Mouse (Mus musculus): ENCODE data around the gene Ctnnbl1. TPM values are rescaled to one million over a fixed set of nuclear protein-coding genes. Genes with fewer than 3 reads are reported as not detected.

Ctnnbl1 gene
- polyA plus RNA-seq, 1 experiment from 2014 or later: 88.6 TPM

DNA sequence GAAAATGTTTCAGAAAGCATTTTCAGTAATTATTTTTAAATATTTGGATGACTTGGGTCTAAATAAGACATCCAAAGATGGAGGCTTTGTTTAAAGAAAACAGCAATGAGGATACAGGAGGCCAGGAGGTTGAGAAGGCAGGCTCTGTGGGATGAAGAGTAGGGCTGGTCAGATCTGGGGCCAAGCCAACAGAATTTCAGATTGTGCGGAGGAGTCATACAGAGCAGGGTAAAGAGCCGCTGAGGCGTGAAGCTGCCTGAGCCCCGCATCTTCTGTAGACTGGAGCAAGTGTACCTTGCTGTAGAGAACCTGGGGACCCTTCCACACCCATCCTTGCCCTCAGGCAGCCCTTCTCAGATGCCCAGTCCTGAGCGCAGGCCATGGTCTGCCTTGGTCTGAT lies 65.5 kb downstream of the Ctnnbl1 start:
- H3K4me2 ChIP-seq (ENCODE audit: low read depth, severe bottlenecking): no peak overlapping the region
- no peak overlapping the region; the same call in 1 of the 2 replicates for H3K27ac ChIP-seq (replicated peaks; ENCODE audit: low read depth, low read length)
- ATAC-seq (ENCODE audit: insufficient number of reproducible peaks, low FRiP score, low TSS enrichment, low read depth) (no peak), DNase-seq (ENCODE audit: low spot score) (no peak)
- no peaks in the 10 kb centered on the region for H3K9me3 ChIP-seq (ENCODE audit: control insufficient read depth, low read length)
- H3K27me3 ChIP-seq (ENCODE audit: control insufficient read depth, insufficient read depth, low read length): no peaks in the 10 kb centered on the region
- 93% methylated on average over 5 of the region's 5 CpGs for WGBS
- peaks cover 25% of the 10 kb centered on the region for H3K4me1 ChIP-seq (ENCODE audit: control insufficient read depth, insufficient read depth, low read length)
- no peaks in the 10 kb centered on the region for H3K36me3 ChIP-seq (ENCODE audit: control insufficient read depth, insufficient read depth, low read length)
- H3K9ac ChIP-seq (ENCODE audit: low read length): no peak overlapping the region
- no peak overlapping the region for H3K4me3 ChIP-seq (ENCODE audit: low read depth, low read length)

GRCm38 (mm10) chr2:157804388-157804787 lies 67.2 kb downstream of the Ctnnbl1 start:
- ATAC-seq (ENCODE audit: insufficient number of reproducible peaks, low FRiP score, low TSS enrichment, low read depth) (no peak), DNase-seq (ENCODE audit: low spot score) (no peak)
- H3K4me3 ChIP-seq (ENCODE audit: low read depth, low read length): no peak overlapping the region
- H3K9ac ChIP-seq (ENCODE audit: low read length): no peak overlapping the region
- no peak overlapping the region for H3K4me2 ChIP-seq (ENCODE audit: low read depth, severe bottlenecking)
- H3K27me3 ChIP-seq (ENCODE audit: control insufficient read depth, insufficient read depth, low read length): no peaks in the 10 kb centered on the region
- H3K9me3 ChIP-seq (ENCODE audit: control insufficient read depth, low read length): no peaks in the 10 kb centered on the region
- 75% methylated on average over 3 of the region's 3 CpGs for WGBS
- peaks cover 30% of the 10 kb centered on the region for H3K4me1 ChIP-seq (ENCODE audit: control insufficient read depth, insufficient read depth, low read length)
- no peaks in the 10 kb centered on the region for H3K36me3 ChIP-seq (ENCODE audit: control insufficient read depth, insufficient read depth, low read length)
- H3K27ac ChIP-seq (replicated peaks; ENCODE audit: low read depth, low read length): no peak overlapping the region

DNA sequence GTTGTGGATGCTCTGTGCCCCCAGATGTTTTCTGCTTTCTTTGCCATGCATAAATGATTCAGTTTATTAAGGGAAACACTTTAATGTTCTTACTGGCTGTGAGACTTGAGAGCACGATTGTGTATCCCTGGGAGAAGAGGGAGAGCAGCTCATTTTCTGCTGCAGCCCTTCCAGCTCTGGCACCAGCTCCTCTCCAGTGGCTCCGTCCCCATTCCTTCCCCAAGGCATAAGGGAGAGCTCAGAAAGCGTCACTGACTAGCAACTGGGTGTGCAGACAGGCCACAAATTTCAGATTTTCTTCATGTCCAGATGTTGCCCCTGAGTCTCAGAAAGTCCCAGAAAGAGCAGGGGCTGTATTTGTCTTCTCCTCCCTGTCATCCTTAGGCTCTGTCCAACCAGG lies 67.9 kb downstream of the Ctnnbl1 start:
- DNase-seq (ENCODE audit: low spot score) (no peak), ATAC-seq (ENCODE audit: insufficient number of reproducible peaks, low FRiP score, low TSS enrichment, low read depth) (no peak)
- 51% methylated on average over 3 of the region's 3 CpGs for WGBS
- Histone ChIP-seq H3K4me2 (ENCODE audit: low read depth, severe bottlenecking) (no peak overlapping the region), H3K4me1 (ENCODE audit: control insufficient read depth, insufficient read depth, low read length) (peaks cover 30% of the 10 kb centered on the region), H3K4me3 (ENCODE audit: low read depth, low read length) (no peak overlapping the region), H3K27me3 (ENCODE audit: control insufficient read depth, insufficient read depth, low read length) (no peaks in the 10 kb centered on the region), H3K9me3 (ENCODE audit: control insufficient read depth, low read length) (no peaks in the 10 kb centered on the region), H3K27ac (replicated peaks; ENCODE audit: low read depth, low read length) (no peak overlapping the region), H3K36me3 (ENCODE audit: control insufficient read depth, insufficient read depth, low read length) (no peaks in the 10 kb centered on the region), H3K9ac (ENCODE audit: low read length) (no peak overlapping the region; the same call in 1 of the 2 replicates)

GRCm38 (mm10) chr2:157807076-157807475 lies 69.9 kb downstream of the Ctnnbl1 start:
- H3K27ac ChIP-seq (replicated peaks; ENCODE audit: low read depth, low read length): no peak overlapping the region
- no peaks in the 10 kb centered on the region for H3K36me3 ChIP-seq (ENCODE audit: control insufficient read depth, insufficient read depth, low read length)
- no peak overlapping the region for H3K4me3 ChIP-seq (ENCODE audit: low read depth, low read length)
- ATAC-seq (ENCODE audit: insufficient number of reproducible peaks, low FRiP score, low TSS enrichment, low read depth): no peak
- no peak overlapping the region for H3K9ac ChIP-seq (ENCODE audit: low read length)
- 86% methylated on average over 4 of the region's 4 CpGs for WGBS
- no peak overlapping the region for H3K4me2 ChIP-seq (ENCODE audit: low read depth, severe bottlenecking)
- no peaks in the 10 kb centered on the region for H3K27me3 ChIP-seq (ENCODE audit: control insufficient read depth, insufficient read depth, low read length)
- H3K4me1 ChIP-seq (ENCODE audit: control insufficient read depth, insufficient read depth, low read length): peaks cover 14% of the 10 kb centered on the region
- no peak for DNase-seq (ENCODE audit: low spot score)
- H3K9me3 ChIP-seq (ENCODE audit: control insufficient read depth, low read length): no peaks in the 10 kb centered on the region

DNA sequence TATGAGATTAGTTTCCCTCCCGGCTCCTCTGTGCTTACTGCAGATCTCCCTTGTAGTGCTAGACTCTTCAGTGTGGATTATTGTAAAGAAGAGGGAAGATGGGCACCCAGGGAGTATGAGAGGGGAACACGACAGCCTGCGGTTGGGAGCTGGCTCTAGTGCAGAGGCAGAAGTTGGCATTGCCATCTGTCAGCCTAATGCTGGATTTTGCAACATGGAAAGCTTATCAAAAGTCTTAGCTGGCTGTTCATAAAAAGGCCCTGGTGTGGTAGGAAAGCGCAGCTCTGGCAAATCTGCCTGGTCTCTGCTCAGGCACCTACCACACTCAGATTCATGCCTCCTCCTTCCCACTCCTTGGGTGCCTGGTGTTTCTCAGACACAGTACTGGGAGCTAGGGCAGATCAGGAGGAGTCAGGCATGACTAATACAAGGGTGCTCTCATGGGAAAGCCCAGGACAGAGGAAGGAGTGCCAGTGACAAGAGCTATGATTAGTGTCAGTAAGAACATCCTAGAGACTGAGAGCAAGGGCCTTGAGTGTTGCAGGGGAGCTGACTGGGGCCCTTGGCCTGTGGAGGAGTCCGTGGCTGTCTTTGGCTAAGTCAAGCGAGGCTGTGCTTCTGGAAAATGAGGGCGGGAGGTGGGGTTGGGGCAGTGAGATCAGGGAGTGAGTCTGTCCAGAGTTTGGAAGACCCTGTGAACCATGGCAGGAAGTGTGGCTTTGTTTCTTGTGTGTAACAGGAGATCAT lies 70.6 kb downstream of the Ctnnbl1 start:
- H3K4me2 ChIP-seq (ENCODE audit: low read depth, severe bottlenecking): no peak overlapping the region
- H3K27ac ChIP-seq (replicated peaks; ENCODE audit: low read depth, low read length): no peak overlapping the region
- no peak overlapping the region for H3K9ac ChIP-seq (ENCODE audit: low read length)
- no peaks in the 10 kb centered on the region for H3K9me3 ChIP-seq (ENCODE audit: control insufficient read depth, low read length)
- no peaks in the 10 kb centered on the region for H3K27me3 ChIP-seq (ENCODE audit: control insufficient read depth, insufficient read depth, low read length)
- peaks cover 3% of the 10 kb centered on the region; the same call in 1 of the 2 replicates for H3K36me3 ChIP-seq (ENCODE audit: control insufficient read depth, insufficient read depth, low read length)
- WGBS: 80% methylated on average over 7 of the region's 7 CpGs
- peaks cover 11% of the 10 kb centered on the region; the same call in 1 of the 2 replicates for H3K4me1 ChIP-seq (ENCODE audit: control insufficient read depth, insufficient read depth, low read length)
- ATAC-seq (ENCODE audit: insufficient number of reproducible peaks, low FRiP score, low TSS enrichment, low read depth) (no peak), DNase-seq (ENCODE audit: low spot score) (no peak)
- H3K4me3 ChIP-seq (ENCODE audit: low read depth, low read length): no peak overlapping the region

GRCm38 (mm10) chr2:157808368-157808923 lies 71.2 kb downstream of the Ctnnbl1 start:
- Histone ChIP-seq H3K9me3 (ENCODE audit: control insufficient read depth, low read length) (no peaks in the 10 kb centered on the region), H3K27me3 (ENCODE audit: control insufficient read depth, insufficient read depth, low read length) (no peaks in the 10 kb centered on the region), H3K36me3 (ENCODE audit: control insufficient read depth, insufficient read depth, low read length) (peaks cover 3% of the 10 kb centered on the region; the same call in 1 of the 2 replicates), H3K4me3 (ENCODE audit: low read depth, low read length) (no peak overlapping the region), H3K9ac (ENCODE audit: low read length) (no peak overlapping the region), H3K4me1 (ENCODE audit: control insufficient read depth, insufficient read depth, low read length) (peaks cover 11% of the 10 kb centered on the region; the same call in 1 of the 2 replicates), H3K27ac (replicated peaks; ENCODE audit: low read depth, low read length) (no peak overlapping the region), H3K4me2 (ENCODE audit: low read depth, severe bottlenecking) (no peak overlapping the region)
- no peak for ATAC-seq (ENCODE audit: insufficient number of reproducible peaks, low FRiP score, low TSS enrichment, low read depth)
- DNase-seq (ENCODE audit: low spot score): no peak
- 82% methylated on average over 7 of the region's 7 CpGs for WGBS

- 82% methylated on average over 6 of the region's 6 CpGs for WGBS
- peaks cover 11% of the 10 kb centered on the region; the same call in 1 of the 2 replicates for H3K4me1 ChIP-seq (ENCODE audit: control insufficient read depth, insufficient read depth, low read length)
- H3K27me3 ChIP-seq (ENCODE audit: control insufficient read depth, insufficient read depth, low read length): no peaks in the 10 kb centered on the region
- H3K36me3 ChIP-seq (ENCODE audit: control insufficient read depth, insufficient read depth, low read length): peaks cover 3% of the 10 kb centered on the region; the same call in 1 of the 2 replicates
- DNase-seq (ENCODE audit: low spot score): no peak
- H3K4me3 ChIP-seq (ENCODE audit: low read depth, low read length): no peak overlapping the region
- no peak for ATAC-seq (ENCODE audit: insufficient number of reproducible peaks, low FRiP score, low TSS enrichment, low read depth)
- H3K9ac ChIP-seq (ENCODE audit: low read length): no peak overlapping the region
- no peaks in the 10 kb centered on the region for H3K9me3 ChIP-seq (ENCODE audit: control insufficient read depth, low read length)
- no peak overlapping the region for H3K4me2 ChIP-seq (ENCODE audit: low read depth, severe bottlenecking)
- H3K27ac ChIP-seq (replicated peaks; ENCODE audit: low read depth, low read length): no peak overlapping the region
These were observed 72.1 kb downstream of the Ctnnbl1 start for GRCm38 (mm10) chr2:157809341-157809740.

- Histone ChIP-seq H3K4me2 (ENCODE audit: low read depth, severe bottlenecking) (no peak overlapping the region), H3K27ac (replicated peaks; ENCODE audit: low read depth, low read length) (no peak overlapping the region), H3K4me3 (ENCODE audit: low read depth, low read length) (no peak overlapping the region), H3K36me3 (ENCODE audit: control insufficient read depth, insufficient read depth, low read length) (peaks cover 3% of the 10 kb centered on the region; the same call in 1 of the 2 replicates), H3K9me3 (ENCODE audit: control insufficient read depth, low read length) (no peaks in the 10 kb centered on the region), H3K9ac (ENCODE audit: low read length) (no peak overlapping the region), H3K4me1 (ENCODE audit: control insufficient read depth, insufficient read depth, low read length) (peaks cover 11% of the 10 kb centered on the region; the same call in 1 of the 2 replicates), H3K27me3 (ENCODE audit: control insufficient read depth, insufficient read depth, low read length) (no peaks in the 10 kb centered on the region)
- DNase-seq (ENCODE audit: low spot score): no peak
- 84% methylated on average over 1 of the region's 1 CpGs for WGBS
- ATAC-seq (ENCODE audit: insufficient number of reproducible peaks, low FRiP score, low TSS enrichment, low read depth): no peak
These were observed 73.5 kb downstream of the Ctnnbl1 start for GRCm38 (mm10) chr2:157810749-157811148.
